Mouse (Mus musculus): ENCODE measurements around the gene Ap1b1. TPM values are rescaled to one million over a fixed set of nuclear protein-coding genes. Genes with fewer than 3 reads are reported as not detected.

Gene Ap1b1
- polyA plus RNA-seq, 1 experiment from 2014 or later: 91.7 TPM

- peaks cover 8% of the 10 kb centered on the region for H3K4me1 ChIP-seq (replicated peaks; ENCODE audit: control insufficient read depth, insufficient read depth, low read length)
- no peak overlapping the region for H3K9ac ChIP-seq
- no peaks in the 10 kb centered on the region for H3K9me3 ChIP-seq (ENCODE audit: control insufficient read depth, low read length)
- ATAC-seq (ENCODE audit: low FRiP score): no peak
- H3K27me3 ChIP-seq (ENCODE audit: control insufficient read depth, insufficient read depth, low read length): no peaks in the 10 kb centered on the region
- no peak for DNase-seq (ENCODE audit: low spot score)
- H3K27ac ChIP-seq: no peak overlapping the region
- no peaks in the 10 kb centered on the region for H3K36me3 ChIP-seq (replicated peaks; ENCODE audit: control insufficient read depth, insufficient read depth)
- no peak overlapping the region for H3K4me2 ChIP-seq (replicated peaks)
- WGBS: 71% methylated on average over 3 of the region's 3 CpGs
- no peak overlapping the region for H3K4me3 ChIP-seq (replicated peaks; ENCODE audit: low read length)
These were observed 3.6 kb upstream of the Ap1b1 start for GRCm38 (mm10) chr11:4983010-4983409.

- H3K9me3 ChIP-seq (ENCODE audit: control insufficient read depth, low read length): no peaks in the 10 kb centered on the region
- H3K27ac ChIP-seq: no peak overlapping the region
- DNase-seq (ENCODE audit: low spot score): no peak
- no peaks in the 10 kb centered on the region for H3K27me3 ChIP-seq (ENCODE audit: control insufficient read depth, insufficient read depth, low read length)
- peaks cover 10% of the 10 kb centered on the region for H3K4me1 ChIP-seq (replicated peaks; ENCODE audit: control insufficient read depth, insufficient read depth, low read length)
- H3K4me3 ChIP-seq (replicated peaks; ENCODE audit: low read length): no peak overlapping the region
- no peak overlapping the region for H3K4me2 ChIP-seq (replicated peaks)
- 74% methylated on average over 2 of the region's 2 CpGs for WGBS
- H3K36me3 ChIP-seq (replicated peaks; ENCODE audit: control insufficient read depth, insufficient read depth): no peaks in the 10 kb centered on the region
- no peak for ATAC-seq (ENCODE audit: low FRiP score)
- H3K9ac ChIP-seq: no peak overlapping the region
These were observed 3.1 kb upstream of the Ap1b1 start for GRCm38 (mm10) chr11:4983538-4983937.

GRCm38 (mm10) chr11:4984249-4984648, 2.4 kb upstream of the Ap1b1 start:
- Histone ChIP-seq H3K9ac (no peak overlapping the region), H3K4me2 (replicated peaks) (0 out of 2 replicates have a peak overlapping the region, but pooled peaks have one; percentile 10), H3K4me3 (replicated peaks; ENCODE audit: low read length) (no peak overlapping the region), H3K27ac (no peak overlapping the region), H3K36me3 (replicated peaks; ENCODE audit: control insufficient read depth, insufficient read depth) (no peaks in the 10 kb centered on the region), H3K9me3 (ENCODE audit: control insufficient read depth, low read length) (no peaks in the 10 kb centered on the region), H3K27me3 (ENCODE audit: control insufficient read depth, insufficient read depth, low read length) (no peaks in the 10 kb centered on the region), H3K4me1 (replicated peaks; ENCODE audit: control insufficient read depth, insufficient read depth, low read length) (peaks cover 10% of the 10 kb centered on the region)
- DNase-seq (ENCODE audit: low spot score): peak; percentile 82
- WGBS: 5% methylated on average over 5 of the region's 5 CpGs
- ATAC-seq (ENCODE audit: low FRiP score): no peak

- Histone ChIP-seq H3K9ac (no peak overlapping the region), H3K4me2 (replicated peaks) (no peak overlapping the region), H3K4me3 (replicated peaks; ENCODE audit: low read length) (no peak overlapping the region), H3K27ac (no peak overlapping the region), H3K36me3 (replicated peaks; ENCODE audit: control insufficient read depth, insufficient read depth) (0 out of 2 replicates have a peak, but pooled peaks cover 2% of the 10 kb centered on the region), H3K4me1 (replicated peaks; ENCODE audit: control insufficient read depth, insufficient read depth, low read length) (peaks cover 10% of the 10 kb centered on the region), H3K9me3 (ENCODE audit: control insufficient read depth, low read length) (no peaks in the 10 kb centered on the region), H3K27me3 (ENCODE audit: control insufficient read depth, insufficient read depth, low read length) (no peaks in the 10 kb centered on the region)
- DNase-seq (ENCODE audit: low spot score) (no peak), ATAC-seq (ENCODE audit: low FRiP score) (no peak)
- WGBS: 80% methylated on average over 3 of the region's 3 CpGs
These were observed 1.8 kb upstream of the Ap1b1 start for GRCm38 (mm10) chr11:4984799-4985198.

- WGBS: 65% methylated on average over 11 of the region's 11 CpGs
- peak overlapping the region; percentile 71 for H3K9ac ChIP-seq
- ATAC-seq (ENCODE audit: low FRiP score): no peak
- H3K27me3 ChIP-seq (ENCODE audit: control insufficient read depth, insufficient read depth, low read length): no peaks in the 10 kb centered on the region
- no peak overlapping the region for H3K27ac ChIP-seq
- H3K4me2 ChIP-seq (replicated peaks): peak overlapping the region; percentile 73
- H3K9me3 ChIP-seq (ENCODE audit: control insufficient read depth, low read length): no peaks in the 10 kb centered on the region
- peaks cover 10% of the 10 kb centered on the region for H3K4me1 ChIP-seq (replicated peaks; ENCODE audit: control insufficient read depth, insufficient read depth, low read length)
- H3K36me3 ChIP-seq (replicated peaks; ENCODE audit: control insufficient read depth, insufficient read depth): 0 out of 2 replicates have a peak, but pooled peaks cover 12% of the 10 kb centered on the region
- no peak for DNase-seq (ENCODE audit: low spot score)
- peak overlapping the region; percentile 64 for H3K4me3 ChIP-seq (replicated peaks; ENCODE audit: low read length)
These were observed 846 bp downstream of the Ap1b1 start for GRCm38 (mm10) chr11:4987487-4987852.

GRCm38 (mm10) chr11:4989187-4989586, 2.6 kb downstream of the Ap1b1 start:
- ATAC-seq (ENCODE audit: low FRiP score): no peak
- H3K36me3 ChIP-seq (replicated peaks; ENCODE audit: control insufficient read depth, insufficient read depth): 0 out of 2 replicates have a peak, but pooled peaks cover 12% of the 10 kb centered on the region

GRCm38 (mm10) chr11:4992471-4992870, 5.8 kb downstream of the Ap1b1 start:
- no peak overlapping the region for H3K4me2 ChIP-seq (replicated peaks)
- H3K9me3 ChIP-seq (ENCODE audit: control insufficient read depth, low read length): no peaks in the 10 kb centered on the region
- WGBS: 90% methylated on average over 2 of the region's 2 CpGs
- H3K27ac ChIP-seq: no peak overlapping the region
- peaks cover 14% of the 10 kb centered on the region; the same call in 1 of the 2 replicates for H3K36me3 ChIP-seq (replicated peaks; ENCODE audit: control insufficient read depth, insufficient read depth)
- no peak for ATAC-seq (ENCODE audit: low FRiP score)
- no peak overlapping the region for H3K9ac ChIP-seq
- no peaks in the 10 kb centered on the region for H3K27me3 ChIP-seq (ENCODE audit: control insufficient read depth, insufficient read depth, low read length)
- DNase-seq (ENCODE audit: low spot score): no peak
- no peak overlapping the region for H3K4me3 ChIP-seq (replicated peaks; ENCODE audit: low read length)
- H3K4me1 ChIP-seq (replicated peaks; ENCODE audit: control insufficient read depth, insufficient read depth, low read length): peaks cover 7% of the 10 kb centered on the region

More at GRCm38 (mm10) chr11:4989187-4989586, 2.6 kb downstream of the Ap1b1 start:
- Histone ChIP-seq H3K9ac (no peak overlapping the region), H3K27ac (no peak overlapping the region), H3K9me3 (ENCODE audit: control insufficient read depth, low read length) (no peaks in the 10 kb centered on the region), H3K4me2 (replicated peaks) (no peak overlapping the region), H3K4me3 (replicated peaks; ENCODE audit: low read length) (no peak overlapping the region), H3K4me1 (replicated peaks; ENCODE audit: control insufficient read depth, insufficient read depth, low read length) (peaks cover 10% of the 10 kb centered on the region), H3K27me3 (ENCODE audit: control insufficient read depth, insufficient read depth, low read length) (no peaks in the 10 kb centered on the region)
- no peak for DNase-seq (ENCODE audit: low spot score)
- WGBS: 90% methylated on average over 3 of the region's 3 CpGs

- Histone ChIP-seq H3K27me3 (ENCODE audit: control insufficient read depth, insufficient read depth, low read length) (no peaks in the 10 kb centered on the region), H3K9ac (no peak overlapping the region), H3K27ac (no peak overlapping the region), H3K4me1 (replicated peaks; ENCODE audit: control insufficient read depth, insufficient read depth, low read length) (no peaks in the 10 kb centered on the region), H3K4me3 (replicated peaks; ENCODE audit: low read length) (no peak overlapping the region), H3K9me3 (ENCODE audit: control insufficient read depth, low read length) (no peaks in the 10 kb centered on the region), H3K36me3 (replicated peaks; ENCODE audit: control insufficient read depth, insufficient read depth) (peaks cover 9% of the 10 kb centered on the region; the same call in 1 of the 2 replicates), H3K4me2 (replicated peaks) (no peak overlapping the region)
- ATAC-seq (ENCODE audit: low FRiP score) (no peak), DNase-seq (ENCODE audit: low spot score) (no peak)
- WGBS: 88% methylated on average over 3 of the region's 3 CpGs
These were observed 9.1 kb downstream of the Ap1b1 start for GRCm38 (mm10) chr11:4995676-4996075.

- ATAC-seq (ENCODE audit: low FRiP score): no peak
- H3K27ac ChIP-seq: no peak overlapping the region
- H3K27me3 ChIP-seq (ENCODE audit: control insufficient read depth, insufficient read depth, low read length): no peaks in the 10 kb centered on the region
- DNase-seq (ENCODE audit: low spot score): no peak
- no peaks in the 10 kb centered on the region for H3K4me1 ChIP-seq (replicated peaks; ENCODE audit: control insufficient read depth, insufficient read depth, low read length)
- H3K36me3 ChIP-seq (replicated peaks; ENCODE audit: control insufficient read depth, insufficient read depth): peaks cover 11% of the 10 kb centered on the region
- no peaks in the 10 kb centered on the region for H3K9me3 ChIP-seq (ENCODE audit: control insufficient read depth, low read length)
- no peak overlapping the region for H3K4me2 ChIP-seq (replicated peaks)
- WGBS: 81% methylated on average over 5 of the region's 5 CpGs
- H3K4me3 ChIP-seq (replicated peaks; ENCODE audit: low read length): no peak overlapping the region
- no peak overlapping the region for H3K9ac ChIP-seq
These were observed 10.1 kb downstream of the Ap1b1 start for GRCm38 (mm10) chr11:4996621-4997199.

GRCm38 (mm10) chr11:4998352-4998751, 11.7 kb downstream of the Ap1b1 start:
- Histone ChIP-seq H3K4me2 (replicated peaks) (no peak overlapping the region), H3K36me3 (replicated peaks; ENCODE audit: control insufficient read depth, insufficient read depth) (peaks cover 18% of the 10 kb centered on the region), H3K4me1 (replicated peaks; ENCODE audit: control insufficient read depth, insufficient read depth, low read length) (no peaks in the 10 kb centered on the region), H3K4me3 (replicated peaks; ENCODE audit: low read length) (no peak overlapping the region), H3K9me3 (ENCODE audit: control insufficient read depth, low read length) (no peaks in the 10 kb centered on the region), H3K9ac (no peak overlapping the region), H3K27me3 (ENCODE audit: control insufficient read depth, insufficient read depth, low read length) (no peaks in the 10 kb centered on the region), H3K27ac (no peak overlapping the region)
- ATAC-seq (ENCODE audit: low FRiP score) (no peak), DNase-seq (ENCODE audit: low spot score) (no peak)
- 29% methylated on average over 3 of the region's 3 CpGs for WGBS
